Mouse (Mus musculus) MEL-GATA-1-ER (cell line): ENCODE data around the gene Ehhadh.
"Not testable (repeated sequence)": the region's sequence is repeated elsewhere in the genome, so short reads cannot be mapped to it uniquely, and the experiment has no call there.

Experiments used
- DNase-seq: peaks from one replicate; pipeline ENCODE4 v3.0.0-alpha.2; 2012; ENCODE audit warnings: low read depth; ENCODE audit errors: extremely low read depth

Gene Ehhadh

GRCm38 (mm10) chr16:21794697-21795045 lies 7.1 kb upstream of the Ehhadh start:
- no peak for DNase-seq

GRCm38 (mm10) chr16:21793875-21794696 lies 6.5 kb upstream of the Ehhadh start, which contains the start of gene Map3k13:
Gene Map3k13, plus strand, starts transcription at chr16:21794346.
- DNase-seq = peak; percentile 78

- not testable (repeated sequence) for DNase-seq
Observed at GRCm38 (mm10) chr16:21793080-21793810, 5.6 kb upstream of the Ehhadh start.

GRCm38 (mm10) chr16:21791779-21792178 lies 4.2 kb upstream of the Ehhadh start:
- peak; percentile 80 for DNase-seq

GRCm38 (mm10) chr16:21790469-21790868 lies 2.9 kb upstream of the Ehhadh start:
- DNase-seq = no peak

GRCm38 (mm10) chr16:21789180-21789579 lies 1.6 kb upstream of the Ehhadh start:
- no peak for DNase-seq

GRCm38 (mm10) chr16:21788581-21788980 lies 974 bp upstream of the Ehhadh start:
- DNase-seq = no peak

GRCm38 (mm10) chr16:21786317-21786716 lies 1.3 kb downstream of the Ehhadh start:
- DNase-seq = no peak

GRCm38 (mm10) chr16:21785000-21785399 lies 2.6 kb downstream of the Ehhadh start:
- no peak for DNase-seq

GRCm38 (mm10) chr16:21782807-21783206 lies 4.8 kb downstream of the Ehhadh start:
- no peak for DNase-seq

GRCm38 (mm10) chr16:21781895-21782294 lies 5.7 kb downstream of the Ehhadh start:
- DNase-seq = no peak

GRCm38 (mm10) chr16:21781277-21781676 lies 6.3 kb downstream of the Ehhadh start:
- DNase-seq = no peak

- no peak for DNase-seq
Observed at GRCm38 (mm10) chr16:21779149-21779548, 8.5 kb downstream of the Ehhadh start.

GRCm38 (mm10) chr16:21778293-21778866 lies 9.2 kb downstream of the Ehhadh start:
- DNase-seq = no peak

GRCm38 (mm10) chr16:21774725-21775124 lies 12.9 kb downstream of the Ehhadh start:
- no peak for DNase-seq

GRCm38 (mm10) chr16:21769667-21770066 lies 17.9 kb downstream of the Ehhadh start:
- no peak for DNase-seq

- no peak for DNase-seq
Observed at GRCm38 (mm10) chr16:21768255-21768654, 19.4 kb downstream of the Ehhadh start.

GRCm38 (mm10) chr16:21758447-21758846 lies 29.2 kb downstream of the Ehhadh start:
- DNase-seq = no peak

GRCm38 (mm10) chr16:21743401-21743800 lies 44.2 kb downstream of the Ehhadh start:
- no peak for DNase-seq

GRCm38 (mm10) chr16:21742898-21743297 lies 44.7 kb downstream of the Ehhadh start:
- DNase-seq = no peak

- DNase-seq = peak; percentile 71
Observed at GRCm38 (mm10) chr16:21742191-21742870, 45.3 kb downstream of the Ehhadh start.

- DNase-seq = no peak
Observed at GRCm38 (mm10) chr16:21741542-21741941, 46.1 kb downstream of the Ehhadh start.
